Mouse (Mus musculus) liver, embryonic 13.5 days (tissue): ENCODE data around the gene Lamp2. TPM values are rescaled to one million over a fixed set of nuclear protein-coding genes. Genes with fewer than 3 reads are reported as not detected.

Source experiments
- ATAC-seq: fragments of 200-750 bp; cut with Nextera tagmentation; 2 replicates; pipeline ENCODE4 v1.8.0; 2017; ENCODE audit warnings: low read depth, mild to moderate bottlenecking, moderate number of reproducible peaks, moderate library complexity
- DNase-seq: peaks from one replicate; pipeline ENCODE4 v3.0.0; 2022
- H3K27ac ChIP-seq: fragments of 300-500 bp; sonication (generic); 2 replicates; pipeline ENCODE4 v1.5.1; 2015; ENCODE audit warnings: moderate library complexity, mild to moderate bottlenecking, inconsistent platforms
- H3K27me3 ChIP-seq: fragments of 300-500 bp; sonication (generic); 2 replicates; pipeline ENCODE4 v1.6.1; 2015; ENCODE audit warnings: mild to moderate bottlenecking, inconsistent platforms
- H3K36me3 ChIP-seq: fragments of 300-500 bp; sonication (generic); 2 replicates; pipeline ENCODE4 v1.6.1; 2015; ENCODE audit warnings: mild to moderate bottlenecking, inconsistent platforms
- H3K4me1 ChIP-seq: fragments of 300-500 bp; sonication (generic); replicated peaks from 2 replicates; pipeline ENCODE4 v1.6.1; 2015; ENCODE audit warnings: inconsistent platforms
- H3K4me2 ChIP-seq: fragments of 300-500 bp; sonication (generic); 2 replicates; pipeline ENCODE4 v1.6.1; 2015; ENCODE audit warnings: inconsistent platforms, mild to moderate bottlenecking, moderate library complexity
- H3K4me3 ChIP-seq: fragments of 300-500 bp; sonication (generic); replicated peaks from 2 replicates; pipeline ENCODE4 v1.5.1; 2015; ENCODE audit warnings: mild to moderate bottlenecking, inconsistent platforms
- H3K9ac ChIP-seq: fragments of 300-500 bp; sonication (generic); 2 replicates; pipeline ENCODE4 v1.6.1; 2015; ENCODE audit warnings: mild to moderate bottlenecking, inconsistent platforms
- H3K9me3 ChIP-seq: fragments of 300-500 bp; sonication (generic); replicated peaks from 2 replicates; pipeline ENCODE4 v1.6.1; 2016; ENCODE audit warnings: inconsistent platforms
- WGBS: fragments of 180-500 bp; shearing (Covaris S2); methylation state at CpG from one replicate; pipeline ENCODE4 v1.1.7; 2015; ENCODE audit not compliant: insufficient replicate concordance; 5-methylcytosine and 5-hydroxymethylcytosine counted together
- polyA plus RNA-seq: library from polyadenylated mRNA; unstranded; fragments of >200 nt; fragmentation: Nextera tagmentation; extraction: Ambion mirVana; gene quantifications from 2 replicates; pipeline ENCODE4 v1.2.1, GENCODE M21; 2015

Lamp2 gene
- polyA plus RNA-seq, 1 experiment from 2014 or later = 46.9 TPM

GRCm38 (mm10) chrX:38459076-38459475, 2.8 kb upstream of the Lamp2 start:
- no peaks in the 10 kb centered on the region for H3K27me3 ChIP-seq
- H3K4me2 ChIP-seq = no peak overlapping the region
- H3K36me3 ChIP-seq = no peaks in the 10 kb centered on the region
- H3K9me3 ChIP-seq = no peaks in the 10 kb centered on the region
- no peak for DNase-seq
- H3K4me1 ChIP-seq = peaks cover 3% of the 10 kb centered on the region
- no peak overlapping the region for H3K27ac ChIP-seq
- no peak overlapping the region for H3K9ac ChIP-seq
- WGBS = 74% methylated on average over 8 of the region's 8 CpGs
- no peak for ATAC-seq
- no peak overlapping the region for H3K4me3 ChIP-seq

- WGBS = 17% methylated on average over 3 of the region's 3 CpGs
- H3K36me3 ChIP-seq = no peaks in the 10 kb centered on the region
- no peak overlapping the region for H3K27ac ChIP-seq
- H3K4me3 ChIP-seq = no peak overlapping the region
- DNase-seq = no peak
- H3K4me2 ChIP-seq = 0 out of 2 replicates have a peak overlapping the region, but pooled peaks have one; percentile 10
- H3K4me1 ChIP-seq = peaks cover 3% of the 10 kb centered on the region
- H3K9ac ChIP-seq = no peak overlapping the region
- H3K27me3 ChIP-seq = no peaks in the 10 kb centered on the region
- no peaks in the 10 kb centered on the region for H3K9me3 ChIP-seq
- no peak for ATAC-seq
Measured at GRCm38 (mm10) chrX:38456635-38457006, 367 bp upstream of the Lamp2 start.

- Histone ChIP-seq H3K4me2 (peak overlapping the region; percentile 69), H3K27ac (peak overlapping the region; percentile 50; the same call in 1 of the 2 replicates), H3K9ac (peak overlapping the region; percentile 75), H3K27me3 (no peaks in the 10 kb centered on the region), H3K9me3 (no peaks in the 10 kb centered on the region), H3K36me3 (no peaks in the 10 kb centered on the region; the same call in 1 of the 2 replicates), H3K4me1 (no peaks in the 10 kb centered on the region; the same call in none of the 2 replicates), H3K4me3 (peak overlapping the region; percentile 69)
- WGBS = 22% methylated on average over 7 of the region's 7 CpGs
- ATAC-seq (no peak), DNase-seq (no peak)
Measured at GRCm38 (mm10) chrX:38455474-38455873, 780 bp downstream of the Lamp2 start.

- DNase-seq (no peak), ATAC-seq (no peak)
- Histone ChIP-seq H3K27me3 (no peaks in the 10 kb centered on the region), H3K27ac (no peak overlapping the region), H3K36me3 (no peaks in the 10 kb centered on the region; the same call in 1 of the 2 replicates), H3K4me3 (peak overlapping the region; percentile 69), H3K4me1 (no peaks in the 10 kb centered on the region; the same call in none of the 2 replicates), H3K9me3 (no peaks in the 10 kb centered on the region), H3K9ac (0 out of 2 replicates have a peak overlapping the region, but pooled peaks have one; percentile 75), H3K4me2 (peak overlapping the region; percentile 69)
- 22% methylated on average over 2 of the region's 2 CpGs for WGBS
Measured at GRCm38 (mm10) chrX:38454900-38455299, 1.4 kb downstream of the Lamp2 start.

GRCm38 (mm10) chrX:38453924-38454323, 2.3 kb downstream of the Lamp2 start:
- Histone ChIP-seq H3K4me1 (no peaks in the 10 kb centered on the region; the same call in none of the 2 replicates), H3K36me3 (peaks cover 4% of the 10 kb centered on the region; the same call in 1 of the 2 replicates), H3K4me2 (no peak overlapping the region), H3K27ac (no peak overlapping the region), H3K9ac (no peak overlapping the region), H3K4me3 (no peak overlapping the region), H3K9me3 (no peaks in the 10 kb centered on the region), H3K27me3 (no peaks in the 10 kb centered on the region)
- ATAC-seq = no peak
- DNase-seq = no peak
- WGBS = 71% methylated on average over 5 of the region's 5 CpGs

GRCm38 (mm10) chrX:38450476-38450875, 5.8 kb downstream of the Lamp2 start:
- no peaks in the 10 kb centered on the region for H3K9me3 ChIP-seq
- peaks cover 6% of the 10 kb centered on the region; the same call in 1 of the 2 replicates for H3K36me3 ChIP-seq
- 79% methylated on average over 6 of the region's 6 CpGs for WGBS
- no peaks in the 10 kb centered on the region for H3K27me3 ChIP-seq
- no peak overlapping the region for H3K4me3 ChIP-seq
- H3K9ac ChIP-seq = no peak overlapping the region
- no peak for DNase-seq
- ATAC-seq = no peak
- H3K27ac ChIP-seq = no peak overlapping the region
- H3K4me1 ChIP-seq = no peaks in the 10 kb centered on the region; the same call in 1 of the 2 replicates
- H3K4me2 ChIP-seq = no peak overlapping the region

- 64% methylated on average over 1 of the region's 1 CpGs for WGBS
Measured at GRCm38 (mm10) chrX:38445705-38446104, 10.5 kb downstream of the Lamp2 start.

GRCm38 (mm10) chrX:38442425-38442824, 13.8 kb downstream of the Lamp2 start:
- 52% methylated on average over 1 of the region's 1 CpGs for WGBS
- H3K4me3 ChIP-seq = no peak overlapping the region
- no peaks in the 10 kb centered on the region for H3K36me3 ChIP-seq
- H3K4me1 ChIP-seq = no peaks in the 10 kb centered on the region
- no peak overlapping the region for H3K4me2 ChIP-seq
- ATAC-seq (no peak), DNase-seq (no peak)
- H3K27me3 ChIP-seq = no peaks in the 10 kb centered on the region
- H3K9ac ChIP-seq = no peak overlapping the region
- no peaks in the 10 kb centered on the region for H3K9me3 ChIP-seq
- H3K27ac ChIP-seq = no peak overlapping the region

More at GRCm38 (mm10) chrX:38445705-38446104, 10.5 kb downstream of the Lamp2 start:
- Histone ChIP-seq H3K4me2 (no peak overlapping the region), H3K9me3 (no peaks in the 10 kb centered on the region), H3K9ac (no peak overlapping the region), H3K27ac (no peak overlapping the region), H3K4me3 (no peak overlapping the region), H3K36me3 (peaks cover 6% of the 10 kb centered on the region; the same call in 1 of the 2 replicates), H3K4me1 (no peaks in the 10 kb centered on the region), H3K27me3 (no peaks in the 10 kb centered on the region)
- no peak for ATAC-seq
- DNase-seq = no peak

GRCm38 (mm10) chrX:38439629-38440028, 16.6 kb downstream of the Lamp2 start:
- ATAC-seq (no peak), DNase-seq (no peak)
- no peak overlapping the region for H3K4me3 ChIP-seq
- H3K27ac ChIP-seq = no peak overlapping the region
- H3K36me3 ChIP-seq = no peaks in the 10 kb centered on the region
- 34% methylated on average over 2 of the region's 2 CpGs for WGBS
- H3K9me3 ChIP-seq = no peaks in the 10 kb centered on the region
- no peaks in the 10 kb centered on the region for H3K27me3 ChIP-seq
- H3K4me2 ChIP-seq = no peak overlapping the region
- no peaks in the 10 kb centered on the region for H3K4me1 ChIP-seq
- H3K9ac ChIP-seq = no peak overlapping the region

- Histone ChIP-seq H3K4me2 (no peak overlapping the region), H3K27me3 (no peaks in the 10 kb centered on the region), H3K4me1 (no peaks in the 10 kb centered on the region), H3K9ac (no peak overlapping the region), H3K36me3 (no peaks in the 10 kb centered on the region), H3K4me3 (no peak overlapping the region), H3K9me3 (no peaks in the 10 kb centered on the region), H3K27ac (no peak overlapping the region)
- no peak for ATAC-seq
- WGBS = 44% methylated on average over 7 of the region's 7 CpGs
- DNase-seq = peak; percentile 24
Measured at GRCm38 (mm10) chrX:38438147-38438791, 18.0 kb downstream of the Lamp2 start.

GRCm38 (mm10) chrX:38429455-38429854, 26.8 kb downstream of the Lamp2 start:
- ATAC-seq (no peak), DNase-seq (no peak)
- Histone ChIP-seq H3K9me3 (no peaks in the 10 kb centered on the region), H3K27ac (no peak overlapping the region), H3K4me3 (no peak overlapping the region), H3K4me2 (no peak overlapping the region), H3K4me1 (no peaks in the 10 kb centered on the region), H3K9ac (no peak overlapping the region), H3K36me3 (peaks cover 15% of the 10 kb centered on the region), H3K27me3 (no peaks in the 10 kb centered on the region)
- 84% methylated on average over 4 of the region's 4 CpGs for WGBS
